Mouse (Mus musculus) ovary, postnatal 10 days (tissue): Measurements from ENCODE around the gene Gm10639.
"Not testable (repeated sequence)": the region's sequence is repeated elsewhere in the genome, so short reads cannot be mapped to it uniquely, and the experiment has no call there.

ENCODE experiments used
- DNase-seq: peaks from one replicate; pipeline ENCODE4 v3.0.0; 2022; ENCODE audit warnings: low spot score

Gene Gm10639

GRCm38 (mm10) chr9:78348206-78349004 is 58.7 kb downstream of the Gm10639 start:
- not testable (repeated sequence) for DNase-seq

- DNase-seq, result not testable (repeated sequence)
Measured at GRCm38 (mm10) chr9:78349141-78349540, 59.4 kb downstream of the Gm10639 start.

DNA sequence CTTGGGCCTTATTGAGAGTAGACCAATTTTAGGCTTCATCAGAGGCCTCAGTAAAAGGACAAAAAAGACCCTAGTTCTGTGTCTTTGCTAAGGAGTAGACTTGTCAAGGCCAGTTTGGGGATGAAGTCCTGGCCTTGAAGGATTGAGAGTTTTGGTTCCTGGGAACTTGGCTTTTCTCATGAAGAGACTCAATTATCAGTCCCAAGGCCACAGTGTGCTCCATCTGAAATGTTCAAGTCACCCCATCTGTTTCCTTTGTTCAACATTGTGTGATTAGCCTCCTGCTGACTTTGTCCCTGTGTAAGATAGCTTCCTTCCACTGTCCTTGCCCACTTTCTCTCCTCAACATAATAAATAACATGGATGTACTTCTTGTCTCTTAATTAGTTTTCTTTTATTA is 60.3 kb downstream of the Gm10639 start:
- not testable (repeated sequence) for DNase-seq

DNA sequence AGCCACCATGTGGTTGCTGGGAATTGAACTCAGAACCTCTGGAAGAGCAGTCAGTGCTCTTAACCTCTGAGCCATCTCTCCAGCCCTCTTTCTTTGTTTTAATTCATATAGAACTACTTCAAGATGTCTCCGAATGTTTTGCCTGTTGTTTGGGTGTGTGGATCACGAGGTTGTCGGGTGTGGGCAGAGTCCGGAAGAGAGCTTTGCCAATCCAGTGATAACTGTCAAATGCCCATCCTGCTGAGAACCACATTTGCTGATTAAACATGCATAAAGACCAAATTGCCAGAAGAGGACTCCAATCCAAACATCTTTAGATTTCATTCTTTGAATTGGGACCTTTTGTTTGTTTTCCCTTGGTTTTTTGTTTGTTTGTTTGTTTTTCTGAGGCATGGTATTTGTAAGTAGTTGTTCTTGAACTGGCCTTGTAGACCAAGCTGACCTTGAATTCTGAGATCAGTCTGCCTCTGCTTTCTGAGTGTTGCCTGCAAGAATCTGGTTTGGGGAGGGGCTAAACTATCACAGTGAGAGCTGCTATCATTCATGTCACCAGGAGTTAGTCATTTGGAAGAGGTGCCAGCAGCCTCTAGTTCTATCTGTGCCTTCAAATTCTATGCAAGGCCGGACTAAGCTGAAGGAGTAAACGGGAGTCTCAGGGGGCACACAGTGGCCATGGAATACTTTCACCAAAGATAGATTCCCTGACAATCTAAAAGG is 61.9 kb downstream of the Gm10639 start:
- no peak for DNase-seq
